ENCODE assay signal across 8 mouse cellular contexts in the genomic region with DNA sequence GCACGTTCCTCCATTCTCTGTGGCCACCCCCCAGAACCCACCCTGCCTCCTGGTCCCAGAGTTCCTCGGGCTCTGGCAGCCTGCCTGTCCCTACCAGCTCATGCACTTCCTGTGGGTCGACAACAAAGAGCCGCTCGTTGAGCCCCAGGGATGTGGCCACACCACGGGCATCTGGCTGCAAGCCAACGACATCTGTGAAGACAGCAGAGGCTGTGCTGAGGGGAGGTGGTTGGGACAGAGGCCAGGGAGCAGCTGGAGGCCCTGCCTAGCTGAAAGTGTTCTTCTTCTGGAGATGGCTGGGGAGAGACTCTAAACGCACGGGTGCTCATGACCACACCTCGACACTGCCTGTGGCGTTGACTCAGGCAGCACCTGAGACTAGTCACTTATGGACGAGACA. TPM values are rescaled to one million over a fixed set of nuclear protein-coding genes. Genes with fewer than 3 reads are reported as not detected.
DNase-seq lines count a peak whose midpoint lies in the region; ATAC-seq and TF ChIP-seq lines count a peak whose summit lies in the region.

No protein-coding gene starts in this region.

- peaks cover 9 to 49% of the 10 kb centered on the region in 2 experiments for H3K4me1 ChIP-seq in MEL (ENCODE audit: control insufficient read depth in 1 of 2, insufficient read depth in 2 of 2, low read length in 2 of 2)
- H3K4me1 ChIP-seq in hindbrain, embryonic 15.5 days (replicated peaks): peaks cover 19% of the 10 kb centered on the region

- H3K36me3 ChIP-seq in MEL (ENCODE audit: control insufficient read depth in 1 of 2, insufficient read depth in 2 of 2, low read length in 2 of 2): peaks cover 0 to 29% of the 10 kb centered on the region in 2 experiments; a peak in 2 of 4 replicates
- H3K36me3 ChIP-seq in hindbrain, embryonic 15.5 days: no peaks in the 10 kb centered on the region

- no peak for TF ChIP-seq RAD21 in MEL (IDR thresholded peaks at IDR 0.05; ENCODE audit: low read depth, low read length)

- peak; percentile 62 to 71 for TF ChIP-seq EP300 in MEL (IDR thresholded peaks at IDR 0.05; ENCODE audit: low read depth in 1 of 2, low read length in 2 of 2)

- no peaks in the 10 kb centered on the region for H3K9me3 ChIP-seq in MEL (replicated peaks; ENCODE audit: insufficient read depth, low read length)
- no peaks in the 10 kb centered on the region for H3K9me3 ChIP-seq in hindbrain, embryonic 15.5 days

- no peaks in the 10 kb centered on the region; a peak in 1 of 4 replicates for H3K27me3 ChIP-seq in MEL (ENCODE audit: control insufficient read depth in 1 of 2, insufficient read depth in 2 of 2, low read length in 2 of 2)
- H3K27me3 ChIP-seq in hindbrain, embryonic 15.5 days: no peaks in the 10 kb centered on the region

- TF ChIP-seq POLR2A in MEL (IDR thresholded peaks at IDR 0.05; ENCODE audit: control insufficient read depth in 1 of 2, insufficient read depth in 1 of 2, low read depth in 1 of 2, low read length in 2 of 2, poor library complexity in 1 of 2): no peak

- peak overlapping the region; percentile 1; the same call in 1 of the 2 replicates for H3K4me2 ChIP-seq in hindbrain, embryonic 15.5 days

- DNase-seq in MEL (ENCODE audit: low read depth, low spot score): peak; percentile 85
- peak; percentile 62 for DNase-seq in brain, embryonic 18.5 days (ENCODE audit: low read depth, low spot score)
- DNase-seq in left cerebral cortex, adult 11 months (ENCODE audit: low spot score): peak; percentile 72
- DNase-seq in mesoderm, embryonic 11.5 days (ENCODE audit: low read depth, low spot score): peak; percentile 60
- peak; percentile 68 to 75 for DNase-seq in right cerebral cortex, postnatal 36 days (ENCODE audit: low spot score in 2 of 2)
- DNase-seq in c-Kit-positive CD71-positive TER-119-positive erythroid progenitor cells, embryonic 14.5 days (ENCODE audit: low spot score): no peak

- H3K4me3 ChIP-seq in MEL (ENCODE audit: control insufficient read depth in 1 of 2, insufficient read depth in 1 of 2, low read depth in 2 of 2, low read length in 2 of 2): no peak overlapping the region
- no peak overlapping the region for H3K4me3 ChIP-seq in hindbrain, embryonic 15.5 days

- H3K9ac ChIP-seq in MEL (ENCODE audit: control insufficient read depth, low read depth, low read length, poor library complexity, severe bottlenecking): peak overlapping the region; percentile 17
- H3K9ac ChIP-seq in hindbrain, embryonic 15.5 days: no peak overlapping the region

- H3K27ac ChIP-seq in MEL (ENCODE audit: control insufficient read depth, low read depth, low read length): no peak overlapping the region
- peak overlapping the region; percentile 49 for H3K27ac ChIP-seq in hindbrain, embryonic 15.5 days (replicated peaks)

- peak; percentile 53 for ATAC-seq in frontal cortex, adult (ENCODE audit: low TSS enrichment)
- peak; percentile 86 for ATAC-seq in hindbrain, embryonic 15.5 days (ENCODE audit: low FRiP score, low read depth)

- H3K79me2 ChIP-seq in MEL (ENCODE audit: control insufficient read depth, insufficient read depth, low read length, poor library complexity): no peaks in the 10 kb centered on the region

- WGBS in hindbrain, embryonic 15.5 days: 17% methylated on average over 12 of the region's 12 CpGs

- no peak for TF ChIP-seq CTCF in MEL (IDR thresholded peaks at IDR 0.05 in 2 of 3, conservative IDR thresholded peaks at IDR 0.05 in 1 of 3; ENCODE audit: control insufficient read depth in 1 of 3, insufficient read depth in 1 of 3, low read depth in 2 of 3, low read length in 3 of 3, poor library complexity in 1 of 3, severe bottlenecking in 1 of 3)

TF ChIP-seq in MEL, 35 proteins besides CTCF, POLR2A, EP300 and RAD21:
- TF ChIP-seq BHLHE40 (IDR thresholded peaks at IDR 0.05; ENCODE audit: borderline replicate concordance, low read depth, low read length): peak; percentile 25; the same call in 1 of the 2 replicates
- TF ChIP-seq HCFC1 (IDR thresholded peaks at IDR 0.05; ENCODE audit: low read depth, low read length): peak; percentile 49
- peak; percentile 91 for TF ChIP-seq ETS1 (IDR thresholded peaks at IDR 0.05; ENCODE audit: low read depth, low read length)
- peak; percentile 74; the same call in 1 of the 2 replicates for TF ChIP-seq MAZ (IDR thresholded peaks at IDR 0.05; ENCODE audit: low read depth, low read length)
- no peak for TF ChIP-seq CHD1 (IDR thresholded peaks at IDR 0.05; ENCODE audit: low read depth, low read length)
- peak; percentile 79; the same call in 1 of the 2 replicates for TF ChIP-seq TCF12 (IDR thresholded peaks at IDR 0.05; ENCODE audit: low read depth, low read length)
- TF ChIP-seq ELF1 (IDR thresholded peaks at IDR 0.05; ENCODE audit: low read depth, low read length): peak; percentile 56; the same call in 1 of the 2 replicates
- TF ChIP-seq ZC3H11A (IDR thresholded peaks at IDR 0.05; ENCODE audit: low read depth, low read length): no peak
- no peak for TF ChIP-seq GABPA (IDR thresholded peaks at IDR 0.05; ENCODE audit: low read depth, low read length)
- TF ChIP-seq SIN3A (IDR thresholded peaks at IDR 0.05; ENCODE audit: low read length): peak; percentile 74
- peak; percentile 76 for TF ChIP-seq MAX (IDR thresholded peaks at IDR 0.05; ENCODE audit: low read length)
- no peak for TF ChIP-seq USF1 (IDR thresholded peaks at IDR 0.05; ENCODE audit: low read depth, low read length)
- no peak for TF ChIP-seq TAL1 (IDR thresholded peaks at IDR 0.05; ENCODE audit: low read length)
- TF ChIP-seq CHD2 (IDR thresholded peaks at IDR 0.05; ENCODE audit: low read length): no peak
- TF ChIP-seq ZKSCAN1 (IDR thresholded peaks at IDR 0.05; ENCODE audit: low read depth, low read length): no peak

RNA-seq across cellular contexts. Expression of gene Rapgef3, which starts 17.1 kb away (rescaled TPM):
- total RNA-seq in MEL (2012; rRNA removed): 4.0 and 7.4 TPM in 2 replicates
- polyA plus RNA-seq in MEL (2012; ENCODE audit: insufficient read depth in 1 of 2, insufficient read length in 2 of 2, low read depth in 1 of 2, low replicate concordance in 2 of 2, missing spikeins in 1 of 2): 1 to 10 TPM in 1 of 2 experiments, not detected in 1; 6.6 TPM
- 15.3 and 15.5 TPM in 2 replicates for polyA plus RNA-seq in hindbrain, embryonic 15.5 days (2015; fragmentation: Nextera tagmentation; extraction: Ambion mirVana)

RNA-seq across cellular contexts. Expression of gene Endou, which starts 19.6 kb away (rescaled TPM):
- 0.07 and 0.08 TPM in 2 replicates for total RNA-seq in MEL (2012; rRNA removed)
- polyA plus RNA-seq in MEL (2012; ENCODE audit: insufficient read depth in 1 of 2, insufficient read length in 2 of 2, low read depth in 1 of 2, low replicate concordance in 2 of 2, missing spikeins in 1 of 2): under 1 TPM in 1 of 2 experiments, not detected in 1; 0.10 TPM
- 0.30 and 0.38 TPM in 2 replicates for polyA plus RNA-seq in hindbrain, embryonic 15.5 days (2015; fragmentation: Nextera tagmentation; extraction: Ambion mirVana)

RNA-seq across cellular contexts. Expression of gene Slc48a1, which starts 27.6 kb away (rescaled TPM):
- 116 and 136 TPM in 2 replicates for total RNA-seq in MEL (2012; rRNA removed)
- 100 to 1,000 TPM in 1 of 2 experiments, not detected in 1; 299 TPM for polyA plus RNA-seq in MEL (2012; ENCODE audit: insufficient read depth in 1 of 2, insufficient read length in 2 of 2, low read depth in 1 of 2, low replicate concordance in 2 of 2, missing spikeins in 1 of 2)
- 93.1 and 97.5 TPM in 2 replicates for polyA plus RNA-seq in hindbrain, embryonic 15.5 days (2015; fragmentation: Nextera tagmentation; extraction: Ambion mirVana)

RNA-seq across cellular contexts. Expression of gene Rpap3, which starts 45.1 kb away (rescaled TPM):
- 84.4 and 85.7 TPM in 2 replicates for total RNA-seq in MEL (2012; rRNA removed)
- 10 to 100 TPM; 85.7 to 98.4 TPM for polyA plus RNA-seq in MEL (2012; ENCODE audit: insufficient read depth in 1 of 2, insufficient read length in 2 of 2, low read depth in 1 of 2, low replicate concordance in 2 of 2, missing spikeins in 1 of 2)
- polyA plus RNA-seq in hindbrain, embryonic 15.5 days (2015; fragmentation: Nextera tagmentation; extraction: Ambion mirVana): 31.7 and 34.7 TPM in 2 replicates
